Mouse (Mus musculus): Measurements from ENCODE around the gene Gm45213. TPM values are rescaled to one million over a fixed set of nuclear protein-coding genes. Genes with fewer than 3 reads are reported as not detected.

Gene Gm45213
- polyA plus RNA-seq, 1 experiment from 2014 or later: not detected

GRCm38 (mm10) chr7:66058703-66059102 is 15.3 kb downstream of the Gm45213 start, which contains the start of gene Snrpa1:
Gene Snrpa1, plus strand, starts transcription at chr7:66059003.
- no peak for ATAC-seq (replicated peaks; ENCODE audit: low FRiP score)
- H3K4me1 ChIP-seq: peaks cover 17% of the 10 kb centered on the region
- peaks cover 15% of the 10 kb centered on the region for H3K36me3 ChIP-seq
- H3K27ac ChIP-seq: no peak within 1 kb of the TSS
- peak within 1 kb of the TSS; percentile 76 for H3K4me2 ChIP-seq
- WGBS: 81% methylated on average over 1 of the region's 1 CpGs
- H3K9ac ChIP-seq: peak within 1 kb of the TSS; percentile 89
- H3K27me3 ChIP-seq: 0 out of 2 replicates have a peak, but pooled peaks cover 3% of the 10 kb centered on the region
- H3K9me3 ChIP-seq (replicated peaks): no peaks in the 10 kb centered on the region
- H3K4me3 ChIP-seq (replicated peaks): peak within 1 kb of the TSS; percentile 99

GRCm38 (mm10) chr7:66060066-66060956 is 16.9 kb downstream of the Gm45213 start:
- peak overlapping the region; percentile 89 for H3K9ac ChIP-seq
- peak overlapping the region; percentile 76 for H3K4me2 ChIP-seq
- peak overlapping the region; percentile 87 for H3K27ac ChIP-seq
- H3K4me1 ChIP-seq: peaks cover 17% of the 10 kb centered on the region
- H3K9me3 ChIP-seq (replicated peaks): no peaks in the 10 kb centered on the region
- H3K4me3 ChIP-seq (replicated peaks): peak overlapping the region; percentile 99
- H3K27me3 ChIP-seq: 0 out of 2 replicates have a peak, but pooled peaks cover 3% of the 10 kb centered on the region
- peak; percentile 95 for ATAC-seq (replicated peaks; ENCODE audit: low FRiP score)
- peaks cover 27% of the 10 kb centered on the region for H3K36me3 ChIP-seq
- WGBS: under 1% methylated on average over 64 of the region's 64 CpGs

- H3K27me3 ChIP-seq: 0 out of 2 replicates have a peak, but pooled peaks cover 3% of the 10 kb centered on the region
- 1% methylated on average over 14 of the region's 14 CpGs for WGBS
- ATAC-seq (replicated peaks; ENCODE audit: low FRiP score): no peak
- H3K9me3 ChIP-seq (replicated peaks): no peaks in the 10 kb centered on the region
- peak overlapping the region; percentile 87; the same call in 1 of the 2 replicates for H3K27ac ChIP-seq
- peak overlapping the region; percentile 89 for H3K9ac ChIP-seq
- H3K4me1 ChIP-seq: peaks cover 17% of the 10 kb centered on the region
- H3K4me2 ChIP-seq: peak overlapping the region; percentile 76
- peaks cover 34% of the 10 kb centered on the region for H3K36me3 ChIP-seq
- H3K4me3 ChIP-seq (replicated peaks): peak overlapping the region; percentile 99
Measured at GRCm38 (mm10) chr7:66061057-66061456, 17.7 kb downstream of the Gm45213 start.

- 57% methylated on average over 2 of the region's 2 CpGs for WGBS
- H3K4me1 ChIP-seq: peaks cover 21% of the 10 kb centered on the region
- H3K36me3 ChIP-seq: peaks cover 61% of the 10 kb centered on the region
- no peak overlapping the region for H3K9ac ChIP-seq
- H3K9me3 ChIP-seq (replicated peaks): no peaks in the 10 kb centered on the region
- 0 out of 2 replicates have a peak overlapping the region, but pooled peaks have one; percentile 6 for H3K27ac ChIP-seq
- ATAC-seq (replicated peaks; ENCODE audit: low FRiP score): no peak
- no peak overlapping the region for H3K4me2 ChIP-seq
- H3K27me3 ChIP-seq: no peaks in the 10 kb centered on the region
- H3K4me3 ChIP-seq (replicated peaks): no peak overlapping the region
Measured at GRCm38 (mm10) chr7:66076411-66076810, 33.0 kb downstream of the Gm45213 start.

GRCm38 (mm10) chr7:66079364-66080230 is 36.2 kb downstream of the Gm45213 start, which contains the start of gene Selenos:
Gene Selenos, plus strand, starts transcription at chr7:66079649.
- Histone ChIP-seq H3K4me1 (peaks cover 33% of the 10 kb centered on the region), H3K36me3 (peaks cover 56% of the 10 kb centered on the region), H3K4me2 (peak within 1 kb of the TSS; percentile 81), H3K9me3 (replicated peaks) (no peaks in the 10 kb centered on the region), H3K27ac (peak within 1 kb of the TSS; percentile 91), H3K4me3 (replicated peaks) (peak within 1 kb of the TSS; percentile 80), H3K27me3 (no peaks in the 10 kb centered on the region), H3K9ac (peak within 1 kb of the TSS; percentile 71)
- WGBS: under 1% methylated on average over 65 of the region's 65 CpGs
- ATAC-seq (replicated peaks; ENCODE audit: low FRiP score): peak; percentile 100

- H3K27ac ChIP-seq: peak overlapping the region; percentile 91
- ATAC-seq (replicated peaks; ENCODE audit: low FRiP score): no peak
- peak overlapping the region; percentile 81 for H3K4me2 ChIP-seq
- H3K9me3 ChIP-seq (replicated peaks): no peaks in the 10 kb centered on the region
- H3K4me1 ChIP-seq: peaks cover 33% of the 10 kb centered on the region
- H3K9ac ChIP-seq: peak overlapping the region; percentile 71
- H3K36me3 ChIP-seq: peaks cover 56% of the 10 kb centered on the region
- 40% methylated on average over 5 of the region's 5 CpGs for WGBS
- H3K4me3 ChIP-seq (replicated peaks): peak overlapping the region; percentile 80
- no peaks in the 10 kb centered on the region for H3K27me3 ChIP-seq
Measured at GRCm38 (mm10) chr7:66080231-66080613, 36.8 kb downstream of the Gm45213 start.

GRCm38 (mm10) chr7:66083757-66084156 is 40.4 kb downstream of the Gm45213 start:
- Histone ChIP-seq H3K36me3 (peaks cover 71% of the 10 kb centered on the region), H3K4me2 (no peak overlapping the region), H3K4me1 (peaks cover 28% of the 10 kb centered on the region), H3K9me3 (replicated peaks) (no peaks in the 10 kb centered on the region), H3K9ac (no peak overlapping the region), H3K27me3 (no peaks in the 10 kb centered on the region), H3K4me3 (replicated peaks) (no peak overlapping the region), H3K27ac (no peak overlapping the region)
- WGBS: 79% methylated on average over 6 of the region's 6 CpGs
- no peak for ATAC-seq (replicated peaks; ENCODE audit: low FRiP score)

GRCm38 (mm10) chr7:66084546-66084945 is 41.1 kb downstream of the Gm45213 start:
- Histone ChIP-seq H3K36me3 (peaks cover 79% of the 10 kb centered on the region), H3K4me2 (no peak overlapping the region), H3K27ac (no peak overlapping the region), H3K4me3 (replicated peaks) (no peak overlapping the region), H3K27me3 (no peaks in the 10 kb centered on the region), H3K4me1 (peaks cover 24% of the 10 kb centered on the region), H3K9ac (no peak overlapping the region), H3K9me3 (replicated peaks) (no peaks in the 10 kb centered on the region)
- ATAC-seq (replicated peaks; ENCODE audit: low FRiP score): no peak
- WGBS: 76% methylated on average over 7 of the region's 7 CpGs

GRCm38 (mm10) chr7:66087652-66088051 is 44.2 kb downstream of the Gm45213 start:
- Histone ChIP-seq H3K27ac (no peak overlapping the region), H3K36me3 (peaks cover 95% of the 10 kb centered on the region), H3K9me3 (replicated peaks) (no peaks in the 10 kb centered on the region), H3K27me3 (no peaks in the 10 kb centered on the region), H3K4me1 (peaks cover 7% of the 10 kb centered on the region; the same call in 1 of the 2 replicates), H3K4me2 (no peak overlapping the region), H3K9ac (no peak overlapping the region), H3K4me3 (replicated peaks) (no peak overlapping the region)
- no peak for ATAC-seq (replicated peaks; ENCODE audit: low FRiP score)
- 89% methylated on average over 4 of the region's 4 CpGs for WGBS

GRCm38 (mm10) chr7:66088077-66088476 is 44.7 kb downstream of the Gm45213 start:
- H3K4me3 ChIP-seq (replicated peaks): no peak overlapping the region
- H3K27ac ChIP-seq: no peak overlapping the region
- H3K9ac ChIP-seq: no peak overlapping the region
- no peak for ATAC-seq (replicated peaks; ENCODE audit: low FRiP score)
- 86% methylated on average over 2 of the region's 2 CpGs for WGBS
- no peaks in the 10 kb centered on the region for H3K9me3 ChIP-seq (replicated peaks)
- H3K4me1 ChIP-seq: peaks cover 7% of the 10 kb centered on the region; the same call in 1 of the 2 replicates
- H3K4me2 ChIP-seq: no peak overlapping the region
- H3K36me3 ChIP-seq: peaks cover 91% of the 10 kb centered on the region
- H3K27me3 ChIP-seq: no peaks in the 10 kb centered on the region

GRCm38 (mm10) chr7:66090676-66091190 is 47.3 kb downstream of the Gm45213 start:
- H3K4me2 ChIP-seq: no peak overlapping the region
- no peaks in the 10 kb centered on the region for H3K4me1 ChIP-seq
- peaks cover 66% of the 10 kb centered on the region for H3K36me3 ChIP-seq
- 88% methylated on average over 11 of the region's 11 CpGs for WGBS
- H3K9me3 ChIP-seq (replicated peaks): no peaks in the 10 kb centered on the region
- ATAC-seq (replicated peaks; ENCODE audit: low FRiP score): no peak
- no peak overlapping the region for H3K9ac ChIP-seq
- H3K27me3 ChIP-seq: no peaks in the 10 kb centered on the region
- no peak overlapping the region for H3K4me3 ChIP-seq (replicated peaks)
- no peak overlapping the region for H3K27ac ChIP-seq
